Mouse (Mus musculus) telencephalon, adult 2 months (tissue): ENCODE measurements around the gene Acer3.

Source experiments
- DNase-seq: peaks from one replicate; pipeline ENCODE4 v3.0.0-alpha.2; 2011; ENCODE audit warnings: low read depth, low spot score

The Acer3 gene

GRCm38 (mm10) chr7:98321083-98321482 is at the start of gene Acer3:
TSS of gene Acer3 (minus strand) at chr7:98321208.
- DNase-seq: no peak

GRCm38 (mm10) chr7:98369762-98370369 is 48.9 kb upstream of the Acer3 start:
- no peak for DNase-seq

GRCm38 (mm10) chr7:98361662-98362061 is 40.7 kb upstream of the Acer3 start:
- DNase-seq: no peak

GRCm38 (mm10) chr7:98361063-98361652 is 40.1 kb upstream of the Acer3 start, which contains the start of gene Tsku:
TSS of gene Tsku (minus strand) at chr7:98361328.
- peak; percentile 50 for DNase-seq

GRCm38 (mm10) chr7:98360621-98360990 is 39.6 kb upstream of the Acer3 start:
- no peak for DNase-seq

- no peak for DNase-seq
Measured at GRCm38 (mm10) chr7:98359951-98360620, 39.1 kb upstream of the Acer3 start.

GRCm38 (mm10) chr7:98358016-98358415 is 37.0 kb upstream of the Acer3 start:
- DNase-seq: no peak

GRCm38 (mm10) chr7:98357324-98357723 is 36.3 kb upstream of the Acer3 start:
- no peak for DNase-seq

GRCm38 (mm10) chr7:98354921-98355310 is 33.9 kb upstream of the Acer3 start:
- DNase-seq: no peak

- DNase-seq: no peak
Measured at GRCm38 (mm10) chr7:98354160-98354920, 33.3 kb upstream of the Acer3 start.

- DNase-seq: no peak
Measured at GRCm38 (mm10) chr7:98353616-98354015, 32.6 kb upstream of the Acer3 start.

GRCm38 (mm10) chr7:98351523-98351922 is 30.5 kb upstream of the Acer3 start:
- DNase-seq: no peak

GRCm38 (mm10) chr7:98349821-98350220 is 28.8 kb upstream of the Acer3 start:
- no peak for DNase-seq

GRCm38 (mm10) chr7:98349096-98349495 is 28.1 kb upstream of the Acer3 start:
- no peak for DNase-seq

GRCm38 (mm10) chr7:98348043-98348442 is 27.0 kb upstream of the Acer3 start:
- no peak for DNase-seq

GRCm38 (mm10) chr7:98347471-98347870 is 26.5 kb upstream of the Acer3 start:
- no peak for DNase-seq

- no peak for DNase-seq
Measured at GRCm38 (mm10) chr7:98345036-98345435, 24.0 kb upstream of the Acer3 start.

- no peak for DNase-seq
Measured at GRCm38 (mm10) chr7:98344361-98344760, 23.4 kb upstream of the Acer3 start.

- DNase-seq: no peak
Measured at GRCm38 (mm10) chr7:98342249-98342648, 21.2 kb upstream of the Acer3 start.

- DNase-seq: peak; percentile 38
Measured at GRCm38 (mm10) chr7:98341475-98341874, 20.5 kb upstream of the Acer3 start.

GRCm38 (mm10) chr7:98340343-98340742 is 19.3 kb upstream of the Acer3 start:
- DNase-seq: no peak

- no peak for DNase-seq
Measured at GRCm38 (mm10) chr7:98333987-98334386, 13.0 kb upstream of the Acer3 start.
